In genomic region chr6:115684271-115684670, GRCm38 (mm10) we compare ENCODE assay signal across 17 mouse cellular contexts.
"Had no signal": no experiment of that assay in that cellular context is flagged by ENCODE, and none has a peak within 500 bp of the region (broad histone marks: within the 10 kb centered on the region; RNA-seq: fewer than 3 reads in every experiment).

No protein-coding gene starts in this region.

- H3K27me3 ChIP-seq: liver, embryonic 15.5 days; lung, embryonic 15.5 days; megakaryocyte, embryonic 14.5 days; neural tube, embryonic 12.5 days had no signal

- DNase-seq: kidney, adult 2 months; kidney, postnatal 25 days; layer of hippocampus, adult 9-11 months; lung, adult 18-20 months; lung, postnatal 10 days; lung, postnatal 36 days; midbrain, embryonic 14.5 days; thymus, adult 2 months; thymus, postnatal 14 days; thymus, postnatal 4 days had no signal

- H3K4me3 ChIP-seq: layer of hippocampus, adult 2 months; liver, embryonic 15.5 days; lung, embryonic 15.5 days; megakaryocyte, embryonic 14.5 days; neural tube, embryonic 12.5 days had no signal

- H3K36me3 ChIP-seq: liver, embryonic 15.5 days; lung, embryonic 15.5 days; midbrain, embryonic 10.5 days; neural tube, embryonic 12.5 days had no signal

- H3K4me1 ChIP-seq: lung, embryonic 15.5 days; neural tube, embryonic 12.5 days had no signal

- H3K27ac ChIP-seq: kidney, postnatal 0 days; layer of hippocampus, adult 2 months; lung, embryonic 15.5 days; neural tube, embryonic 12.5 days had no signal

- H3K9me3 ChIP-seq: liver, embryonic 15.5 days; lung, embryonic 15.5 days; midbrain, embryonic 10.5 days had no signal

- H3K9ac ChIP-seq: liver, embryonic 15.5 days; lung, embryonic 15.5 days; neural tube, embryonic 12.5 days had no signal

- H3K4me2 ChIP-seq: lung, embryonic 15.5 days; neural tube, embryonic 12.5 days had no signal
